In genomic region chr2:173019790-173020189, GRCm38 (mm10) we compare ENCODE assay signal across 7 mouse cellular contexts. TPM values are rescaled to one million over a fixed set of nuclear protein-coding genes. Genes with fewer than 3 reads are reported as not detected.
DNase-seq lines count a peak whose midpoint lies in the region; ATAC-seq and TF ChIP-seq lines count a peak whose summit lies in the region.

No protein-coding gene starts in this region.

- H3K4me2 ChIP-seq in embryonic facial prominence, embryonic 14.5 days (ENCODE audit: low read depth, low read length), result peak overlapping the region; percentile 89
- peak overlapping the region; percentile 84 for H3K4me2 ChIP-seq in kidney, embryonic 14.5 days (replicated peaks; ENCODE audit: low read depth, low read length)
- H3K4me2 ChIP-seq in limb, embryonic 15.5 days, result peak overlapping the region; percentile 90
- peak overlapping the region; percentile 51 for H3K4me2 ChIP-seq in midbrain, postnatal 0 days (ENCODE audit: low read depth, low read length, poor library complexity, severe bottlenecking)

- no peak overlapping the region for H3K27ac ChIP-seq in embryonic facial prominence, embryonic 14.5 days (replicated peaks; ENCODE audit: low read depth, low read length)
- H3K27ac ChIP-seq in kidney, embryonic 14.5 days (ENCODE audit: low read depth, low read length), result no peak overlapping the region
- H3K27ac ChIP-seq in limb, embryonic 15.5 days, result no peak overlapping the region
- no peak overlapping the region for H3K27ac ChIP-seq in midbrain, postnatal 0 days (ENCODE audit: low read depth, low read length)

- peak; percentile 81 for ATAC-seq in embryonic facial prominence, embryonic 14.5 days (ENCODE audit: low read depth)
- peak; percentile 77 for ATAC-seq in kidney, embryonic 14.5 days (ENCODE audit: low FRiP score, low TSS enrichment)
- peak; percentile 68; the same call in 1 of the 2 replicates for ATAC-seq in limb, embryonic 15.5 days (ENCODE audit: insufficient number of reproducible peaks, low FRiP score, low TSS enrichment, low read depth)
- ATAC-seq in midbrain, postnatal 0 days (ENCODE audit: low FRiP score), result no peak

- 0% methylated on average over 17 of the region's 29 CpGs for WGBS in embryonic facial prominence, embryonic 14.5 days
- WGBS in kidney, embryonic 14.5 days, result 0% methylated on average over 27 of the region's 29 CpGs
- under 1% methylated on average over 28 of the region's 29 CpGs for WGBS in limb, embryonic 15.5 days
- under 1% methylated on average over 29 of the region's 29 CpGs for WGBS in midbrain, postnatal 0 days

- H3K9ac ChIP-seq in embryonic facial prominence, embryonic 14.5 days (ENCODE audit: low read depth, low read length), result peak overlapping the region; percentile 57
- H3K9ac ChIP-seq in kidney, embryonic 14.5 days (ENCODE audit: low read depth, low read length), result peak overlapping the region; percentile 24; the same call in 1 of the 2 replicates
- H3K9ac ChIP-seq in limb, embryonic 15.5 days, result no peak overlapping the region
- H3K9ac ChIP-seq in midbrain, postnatal 0 days (replicated peaks; ENCODE audit: low read length, poor library complexity, severe bottlenecking), result no peak overlapping the region

- peaks cover 22% of the 10 kb centered on the region for H3K4me1 ChIP-seq in embryonic facial prominence, embryonic 14.5 days (ENCODE audit: control insufficient read depth, insufficient read depth, low read length)
- peaks cover 30% of the 10 kb centered on the region for H3K4me1 ChIP-seq in kidney, embryonic 14.5 days (ENCODE audit: control insufficient read depth, insufficient read depth, low read length)
- peaks cover 41% of the 10 kb centered on the region for H3K4me1 ChIP-seq in limb, embryonic 15.5 days
- H3K4me1 ChIP-seq in midbrain, postnatal 0 days (ENCODE audit: insufficient read depth, low read length), result peaks cover 14% of the 10 kb centered on the region; the same call in 1 of the 2 replicates

- peak; percentile 95 to 97 for DNase-seq in adrenal gland, postnatal 36 days
- DNase-seq in embryonic facial prominence, embryonic 14.5 days (ENCODE audit: low spot score), result peak; percentile 95
- DNase-seq in heart, adult 9 months (ENCODE audit: low spot score in 2 of 2), result peak; percentile 83 to 90
- DNase-seq in midbrain, postnatal 0 days (ENCODE audit: low spot score), result peak; percentile 73
- DNase-seq in spleen, postnatal 10 days (ENCODE audit: low spot score in 2 of 2), result peak; percentile 92 to 97

- H3K4me3 ChIP-seq in embryonic facial prominence, embryonic 14.5 days (ENCODE audit: low read depth, low read length), result peak overlapping the region; percentile 40
- H3K4me3 ChIP-seq in kidney, embryonic 14.5 days (ENCODE audit: low read length), result peak overlapping the region; percentile 39
- H3K4me3 ChIP-seq in limb, embryonic 15.5 days, result peak overlapping the region; percentile 40
- H3K4me3 ChIP-seq in midbrain, postnatal 0 days (ENCODE audit: low read depth, low read length), result peak overlapping the region; percentile 29

- peaks cover 14% of the 10 kb centered on the region for H3K36me3 ChIP-seq in embryonic facial prominence, embryonic 14.5 days (ENCODE audit: control insufficient read depth, insufficient read depth, low read length)
- H3K36me3 ChIP-seq in kidney, embryonic 14.5 days (ENCODE audit: control insufficient read depth, insufficient read depth, low read length), result peaks cover 9% of the 10 kb centered on the region
- H3K36me3 ChIP-seq in limb, embryonic 15.5 days, result peaks cover 14% of the 10 kb centered on the region
- H3K36me3 ChIP-seq in midbrain, postnatal 0 days (ENCODE audit: insufficient read depth, low read length), result peaks cover 13% of the 10 kb centered on the region

- H3K27me3 ChIP-seq in embryonic facial prominence, embryonic 14.5 days (replicated peaks; ENCODE audit: control insufficient read depth, insufficient read depth, low read length), result peaks cover 10% of the 10 kb centered on the region; the same call in 1 of the 2 replicates
- H3K27me3 ChIP-seq in kidney, embryonic 14.5 days (ENCODE audit: control insufficient read depth, insufficient read depth, low read length), result peaks cover 6% of the 10 kb centered on the region; the same call in 1 of the 2 replicates
- peaks cover 8% of the 10 kb centered on the region for H3K27me3 ChIP-seq in limb, embryonic 15.5 days
- peaks cover 23% of the 10 kb centered on the region for H3K27me3 ChIP-seq in midbrain, postnatal 0 days (ENCODE audit: insufficient read depth, low read length)

- no peaks in the 10 kb centered on the region for H3K9me3 ChIP-seq in embryonic facial prominence, embryonic 14.5 days (ENCODE audit: control insufficient read depth, low read length)
- H3K9me3 ChIP-seq in kidney, embryonic 14.5 days (ENCODE audit: control insufficient read depth, low read length), result no peaks in the 10 kb centered on the region
- no peaks in the 10 kb centered on the region for H3K9me3 ChIP-seq in limb, embryonic 15.5 days
- H3K9me3 ChIP-seq in midbrain, postnatal 0 days (ENCODE audit: low read length), result no peaks in the 10 kb centered on the region

- no peak for TF ChIP-seq CTCF in midbrain, postnatal 0 days (IDR thresholded peaks at IDR 0.05)

RNA-seq across cellular contexts. Expression of gene Rbm38, which starts 0.5 kb away (rescaled TPM):
- total RNA-seq in adrenal gland, postnatal 36 days (2021), result 10 to 100 TPM; 20.8 to 30.0 TPM
- polyA plus RNA-seq in embryonic facial prominence, embryonic 14.5 days (2014; fragmentation: Nextera tagmentation; extraction: Ambion mirVana), result 40.4 and 48.1 TPM in 2 replicates
- 41.3 and 42.6 TPM in 2 replicates for polyA plus RNA-seq in kidney, embryonic 14.5 days (2014; fragmentation: Nextera tagmentation; extraction: Ambion mirVana)
- 21.9 and 37.9 TPM in 2 replicates for polyA plus RNA-seq in limb, embryonic 15.5 days (2015; fragmentation: Nextera tagmentation; extraction: Ambion mirVana)
- 7.6 and 8.4 TPM in 2 replicates for total RNA-seq in midbrain, postnatal 0 days (2014; rRNA removed)
- polyA plus RNA-seq in midbrain, postnatal 0 days (2015; fragmentation: Nextera tagmentation; extraction: Ambion mirVana), result 7.3 and 7.4 TPM in 2 replicates

RNA-seq across cellular contexts. Expression of gene Rae1, which starts 19.9 kb away (rescaled TPM):
- total RNA-seq in adrenal gland, postnatal 36 days (2021), result 10 to 100 TPM; 64.8 to 66.1 TPM
- 110 and 120 TPM in 2 replicates for polyA plus RNA-seq in embryonic facial prominence, embryonic 14.5 days (2014; fragmentation: Nextera tagmentation; extraction: Ambion mirVana)
- polyA plus RNA-seq in kidney, embryonic 14.5 days (2014; fragmentation: Nextera tagmentation; extraction: Ambion mirVana), result 131 and 155 TPM in 2 replicates
- 112 and 115 TPM in 2 replicates for polyA plus RNA-seq in limb, embryonic 15.5 days (2015; fragmentation: Nextera tagmentation; extraction: Ambion mirVana)
- 93.8 and 98.3 TPM in 2 replicates for total RNA-seq in midbrain, postnatal 0 days (2014; rRNA removed)
- polyA plus RNA-seq in midbrain, postnatal 0 days (2015; fragmentation: Nextera tagmentation; extraction: Ambion mirVana), result 127 and 130 TPM in 2 replicates

RNA-seq across cellular contexts. Expression of gene Spo11, which starts 42.3 kb away (rescaled TPM):
- total RNA-seq in adrenal gland, postnatal 36 days (2021), result not detected
- polyA plus RNA-seq in embryonic facial prominence, embryonic 14.5 days (2014; fragmentation: Nextera tagmentation; extraction: Ambion mirVana), result 1.8 and 3.1 TPM in 2 replicates
- polyA plus RNA-seq in kidney, embryonic 14.5 days (2014; fragmentation: Nextera tagmentation; extraction: Ambion mirVana), result 0.17 and 0.34 TPM in 2 replicates
- 3.4 and 3.8 TPM in 2 replicates for polyA plus RNA-seq in limb, embryonic 15.5 days (2015; fragmentation: Nextera tagmentation; extraction: Ambion mirVana)
- total RNA-seq in midbrain, postnatal 0 days (2014; rRNA removed), result 1.7 and 2.8 TPM in 2 replicates
- 1.1 and 1.6 TPM in 2 replicates for polyA plus RNA-seq in midbrain, postnatal 0 days (2015; fragmentation: Nextera tagmentation; extraction: Ambion mirVana)

Comparison
In these comparisons a context has a peak if more than half of its experiments do, and no peak if none do; other contexts are left out.
1. H3K9ac ChIP-seq: peak in embryonic facial prominence, embryonic 14.5 days (single experiment) and kidney, embryonic 14.5 days (single experiment); none in limb, embryonic 15.5 days (single experiment) and midbrain, postnatal 0 days (single experiment).
2. Peak in every context shown above with its lines, with median percentiles within 50 percentile points of each other: DNase-seq, H3K4me2 ChIP-seq and H3K4me3 ChIP-seq.